Mouse (Mus musculus): ENCODE data around the gene Abhd16a. TPM values are rescaled to one million over a fixed set of nuclear protein-coding genes. Genes with fewer than 3 reads are reported as not detected.

The Abhd16a gene
- polyA plus RNA-seq, 1 experiment from 2014 or later: 92.1 TPM

GRCm38 (mm10) chr17:35147922-35148639 is 59.0 kb downstream of the Abhd16a start:
- H3K4me3 ChIP-seq (replicated peaks): no peak overlapping the region
- ATAC-seq: no peak
- no peaks in the 10 kb centered on the region for H3K4me1 ChIP-seq (replicated peaks)
- H3K27ac ChIP-seq: no peak overlapping the region; the same call in 1 of the 2 replicates
- H3K4me2 ChIP-seq (replicated peaks): no peak overlapping the region
- H3K9me3 ChIP-seq: no peaks in the 10 kb centered on the region
- peaks cover 77% of the 10 kb centered on the region for H3K36me3 ChIP-seq
- 65% methylated on average over 5 of the region's 5 CpGs for whole genome bisulfite sequencing
- H3K27me3 ChIP-seq (replicated peaks): no peaks in the 10 kb centered on the region
- H3K9ac ChIP-seq: no peak overlapping the region

DNA sequence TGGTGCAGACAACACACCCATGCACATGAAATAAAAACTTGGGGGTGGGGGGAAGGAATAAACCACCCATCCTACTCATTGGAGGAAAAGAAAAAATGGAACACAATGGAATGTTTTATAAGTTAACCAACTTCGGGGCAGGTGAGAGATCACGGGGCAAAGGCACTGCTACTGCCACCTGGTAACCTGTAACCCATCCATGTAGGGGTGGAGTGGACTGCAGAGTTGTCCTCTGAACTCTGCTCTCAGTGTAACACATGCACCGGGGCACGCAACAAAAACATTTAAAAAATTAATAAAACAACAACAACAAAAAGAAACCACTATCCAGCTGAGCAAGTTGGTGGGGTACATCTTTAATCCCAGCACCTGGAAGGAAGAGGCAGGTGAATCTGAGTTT is 63.1 kb downstream of the Abhd16a start:
- Histone ChIP-seq H3K9me3 (no peaks in the 10 kb centered on the region), H3K4me2 (replicated peaks) (no peak overlapping the region), H3K9ac (no peak overlapping the region), H3K4me1 (replicated peaks) (no peaks in the 10 kb centered on the region), H3K27me3 (replicated peaks) (no peaks in the 10 kb centered on the region), H3K27ac (no peak overlapping the region), H3K4me3 (replicated peaks) (no peak overlapping the region), H3K36me3 (peaks cover 88% of the 10 kb centered on the region)
- WGBS: 91% methylated on average over 4 of the region's 4 CpGs
- no peak for ATAC-seq

Other genes with a start within 250 kb of the Abhd16a start
- gene Skiv2l, start 239.1 kb upstream of the Abhd16a start, polyA plus RNA-seq (2015; fragmentation: Nextera tagmentation; extraction: Ambion mirVana): 39.9 and 42.5 TPM in 2 replicates
- gene Nelfe, start 238.9 kb upstream of the Abhd16a start, polyA plus RNA-seq (2015; fragmentation: Nextera tagmentation; extraction: Ambion mirVana): 98.4 and 106 TPM in 2 replicates
- gene Cfb, start 226.7 kb upstream of the Abhd16a start, polyA plus RNA-seq (2015; fragmentation: Nextera tagmentation; extraction: Ambion mirVana): 52.1 and 63.5 TPM in 2 replicates
- 2.5 and 2.8 TPM in 2 replicates for gene Zbtb12, start 209.8 kb upstream of the Abhd16a start, polyA plus RNA-seq (2015; fragmentation: Nextera tagmentation; extraction: Ambion mirVana)
- gene Gm20547, start 207.2 kb upstream of the Abhd16a start, polyA plus RNA-seq (2015; fragmentation: Nextera tagmentation; extraction: Ambion mirVana): not detected in 2 replicates
- 14.9 and 16.0 TPM in 2 replicates for gene C2, start 191.0 kb upstream of the Abhd16a start, polyA plus RNA-seq (2015; fragmentation: Nextera tagmentation; extraction: Ambion mirVana)
- gene Ehmt2, start 190.8 kb upstream of the Abhd16a start, polyA plus RNA-seq (2015; fragmentation: Nextera tagmentation; extraction: Ambion mirVana): 61.2 and 67.6 TPM in 2 replicates
- gene Slc44a4, start 174.8 kb upstream of the Abhd16a start, polyA plus RNA-seq (2015; fragmentation: Nextera tagmentation; extraction: Ambion mirVana): 56.2 and 60.4 TPM in 2 replicates
- gene Neu1, start 158.0 kb upstream of the Abhd16a start, polyA plus RNA-seq (2015; fragmentation: Nextera tagmentation; extraction: Ambion mirVana): 118 and 134 TPM in 2 replicates
- gene Hspa1b, start 130.0 kb upstream of the Abhd16a start, polyA plus RNA-seq (2015; fragmentation: Nextera tagmentation; extraction: Ambion mirVana): 0.43 TPM in 2 replicates
- not detected in 2 replicates for gene Gm20481, start 119.4 kb upstream of the Abhd16a start, polyA plus RNA-seq (2015; fragmentation: Nextera tagmentation; extraction: Ambion mirVana)
- gene Hspa1a, start 117.1 kb upstream of the Abhd16a start, polyA plus RNA-seq (2015; fragmentation: Nextera tagmentation; extraction: Ambion mirVana): 6.2 and 6.3 TPM in 2 replicates
- gene Hspa1l, start 116.6 kb upstream of the Abhd16a start, polyA plus RNA-seq (2015; fragmentation: Nextera tagmentation; extraction: Ambion mirVana): 0.16 and 0.78 TPM in 2 replicates
- gene Lsm2, start 107.4 kb upstream of the Abhd16a start, polyA plus RNA-seq (2015; fragmentation: Nextera tagmentation; extraction: Ambion mirVana): 187 and 190 TPM in 2 replicates
- 117 and 141 TPM in 2 replicates for gene Vars, start 88.3 kb upstream of the Abhd16a start, polyA plus RNA-seq (2015; fragmentation: Nextera tagmentation; extraction: Ambion mirVana)
- 0.21 and 0.35 TPM in 2 replicates for gene Vwa7, start 72.7 kb upstream of the Abhd16a start, polyA plus RNA-seq (2015; fragmentation: Nextera tagmentation; extraction: Ambion mirVana)
- gene Sapcd1, start 61.2 kb upstream of the Abhd16a start, polyA plus RNA-seq (2015; fragmentation: Nextera tagmentation; extraction: Ambion mirVana): 11.4 and 13.5 TPM in 2 replicates
- 3.0 and 3.1 TPM in 2 replicates for gene Msh5, start 42.5 kb upstream of the Abhd16a start, polyA plus RNA-seq (2015; fragmentation: Nextera tagmentation; extraction: Ambion mirVana)
- gene Clic1, start 39.3 kb upstream of the Abhd16a start, polyA plus RNA-seq (2015; fragmentation: Nextera tagmentation; extraction: Ambion mirVana): 385 and 387 TPM in 2 replicates
- gene Ddah2, start 30.2 kb upstream of the Abhd16a start, polyA plus RNA-seq (2015; fragmentation: Nextera tagmentation; extraction: Ambion mirVana): 185 and 190 TPM in 2 replicates
- not detected in 2 replicates for gene Ly6g6c, start 23.9 kb upstream of the Abhd16a start, polyA plus RNA-seq (2015; fragmentation: Nextera tagmentation; extraction: Ambion mirVana)
- gene Mpig6b, start 23.1 kb upstream of the Abhd16a start, polyA plus RNA-seq (2015; fragmentation: Nextera tagmentation; extraction: Ambion mirVana): 0.23 and 0.35 TPM in 2 replicates
- 1.9 and 2.6 TPM in 2 replicates for gene Ly6g6e, start 12.4 kb upstream of the Abhd16a start, polyA plus RNA-seq (2015; fragmentation: Nextera tagmentation; extraction: Ambion mirVana)
- 5.8 and 5.9 TPM in 2 replicates for gene Ly6g6d, start 11.2 kb upstream of the Abhd16a start, polyA plus RNA-seq (2015; fragmentation: Nextera tagmentation; extraction: Ambion mirVana)
- 0.24 and 0.33 TPM in 2 replicates for gene Ly6g6f, start 3.7 kb upstream of the Abhd16a start, polyA plus RNA-seq (2015; fragmentation: Nextera tagmentation; extraction: Ambion mirVana)
- gene Ly6g5c, start 19.0 kb downstream of the Abhd16a start, polyA plus RNA-seq (2015; fragmentation: Nextera tagmentation; extraction: Ambion mirVana): not detected in 2 replicates
- gene Ly6g5b, start 26.2 kb downstream of the Abhd16a start, polyA plus RNA-seq (2015; fragmentation: Nextera tagmentation; extraction: Ambion mirVana): 0.83 and 0.85 TPM in 2 replicates
- 17.7 and 19.1 TPM in 2 replicates for gene Gpank1, start 32.2 kb downstream of the Abhd16a start, polyA plus RNA-seq (2015; fragmentation: Nextera tagmentation; extraction: Ambion mirVana)
- gene Csnk2b, start 32.8 kb downstream of the Abhd16a start, polyA plus RNA-seq (2015; fragmentation: Nextera tagmentation; extraction: Ambion mirVana): 248 and 271 TPM in 2 replicates
- gene D17H6S53E, start 37.1 kb downstream of the Abhd16a start, polyA plus RNA-seq (2015; fragmentation: Nextera tagmentation; extraction: Ambion mirVana): 13.6 and 13.7 TPM in 2 replicates
- gene Apom, start 42.8 kb downstream of the Abhd16a start, polyA plus RNA-seq (2015; fragmentation: Nextera tagmentation; extraction: Ambion mirVana): 10.4 and 13.7 TPM in 2 replicates
- 45.2 and 46.4 TPM in 2 replicates for gene Bag6, start 45.9 kb downstream of the Abhd16a start, polyA plus RNA-seq (2015; fragmentation: Nextera tagmentation; extraction: Ambion mirVana)
- gene Prrc2a, start 75.6 kb downstream of the Abhd16a start, polyA plus RNA-seq (2015; fragmentation: Nextera tagmentation; extraction: Ambion mirVana): 125 and 131 TPM in 2 replicates
- gene Aif1, start 86.8 kb downstream of the Abhd16a start, polyA plus RNA-seq (2015; fragmentation: Nextera tagmentation; extraction: Ambion mirVana): 20.6 and 21.7 TPM in 2 replicates
- gene Lst1, start 99.2 kb downstream of the Abhd16a start, polyA plus RNA-seq (2015; fragmentation: Nextera tagmentation; extraction: Ambion mirVana): 18.9 and 19.4 TPM in 2 replicates
- gene Ltb, start 105.2 kb downstream of the Abhd16a start, polyA plus RNA-seq (2015; fragmentation: Nextera tagmentation; extraction: Ambion mirVana): 5.0 and 5.2 TPM in 2 replicates
- gene Tnf, start 112.7 kb downstream of the Abhd16a start, polyA plus RNA-seq (2015; fragmentation: Nextera tagmentation; extraction: Ambion mirVana): 0.19 TPM in 1 of 2 replicates, not detected in the other
- 1.1 TPM in 2 replicates for gene Lta, start 116.1 kb downstream of the Abhd16a start, polyA plus RNA-seq (2015; fragmentation: Nextera tagmentation; extraction: Ambion mirVana)
- gene Gm16181, start 131.6 kb downstream of the Abhd16a start, polyA plus RNA-seq (2015; fragmentation: Nextera tagmentation; extraction: Ambion mirVana): 0.59 and 0.81 TPM in 2 replicates
- gene Atp6v1g2, start 144.4 kb downstream of the Abhd16a start, polyA plus RNA-seq (2015; fragmentation: Nextera tagmentation; extraction: Ambion mirVana): 4.1 and 4.3 TPM in 2 replicates
- 9.9 and 11.0 TPM in 2 replicates for gene Nfkbil1, start 146.5 kb downstream of the Abhd16a start, polyA plus RNA-seq (2015; fragmentation: Nextera tagmentation; extraction: Ambion mirVana)
- gene Ddx39b, start 152.5 kb downstream of the Abhd16a start, polyA plus RNA-seq (2015; fragmentation: Nextera tagmentation; extraction: Ambion mirVana): 382 and 388 TPM in 2 replicates
- 148 and 190 TPM in 2 replicates for gene H2-D1, start 173.5 kb downstream of the Abhd16a start, polyA plus RNA-seq (2015; fragmentation: Nextera tagmentation; extraction: Ambion mirVana)
- 4.9 and 6.2 TPM in 2 replicates for gene H2-Q1, start 231.1 kb downstream of the Abhd16a start, polyA plus RNA-seq (2015; fragmentation: Nextera tagmentation; extraction: Ambion mirVana)

Data from intestine, embryonic 15.5 days (tissue).